Mouse (Mus musculus) retina, adult 2 months (tissue): Measurements from ENCODE around the gene Jun.

Source experiments
- DNase-seq: peaks from one replicate; pipeline ENCODE4 v3.0.0-alpha.2; 2012; ENCODE audit warnings: low read depth, low spot score

Gene Jun

DNA sequence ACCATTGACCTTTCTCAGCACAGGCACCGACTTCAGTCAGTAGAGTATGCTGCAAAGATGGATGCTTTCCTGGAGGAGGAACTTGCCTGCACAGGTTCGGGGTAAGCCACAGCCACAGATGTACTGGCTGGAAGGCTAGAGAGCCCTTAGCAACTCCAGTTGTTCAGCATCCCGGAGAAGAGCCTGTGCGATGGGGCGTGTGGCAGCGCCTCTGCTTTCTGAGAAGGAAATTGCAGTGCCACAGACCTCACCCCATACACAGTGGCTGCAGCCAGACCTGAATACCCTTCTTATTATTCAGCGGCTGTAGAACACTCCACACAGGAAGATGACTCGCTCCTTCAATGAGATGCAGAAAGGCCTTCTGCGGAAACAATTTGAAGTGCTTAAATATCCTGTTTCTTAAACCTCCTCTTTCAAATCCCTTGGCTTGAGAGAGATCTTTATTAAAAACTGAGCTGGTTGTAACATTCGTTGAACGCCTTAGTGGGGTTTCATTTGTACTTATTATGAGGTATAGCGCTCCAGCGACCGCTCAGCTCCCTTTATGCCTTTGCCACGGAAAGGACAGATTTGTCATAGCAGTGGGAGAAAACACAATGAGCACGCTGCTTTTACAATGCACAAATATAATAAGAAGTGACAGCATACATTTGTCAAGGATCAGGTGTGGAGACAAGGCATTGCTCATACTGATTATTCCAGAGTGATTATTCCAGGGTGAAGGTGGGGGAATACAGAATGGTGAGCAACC lies 26.0 kb downstream of the Jun start:
- no peak for DNase-seq

DNA sequence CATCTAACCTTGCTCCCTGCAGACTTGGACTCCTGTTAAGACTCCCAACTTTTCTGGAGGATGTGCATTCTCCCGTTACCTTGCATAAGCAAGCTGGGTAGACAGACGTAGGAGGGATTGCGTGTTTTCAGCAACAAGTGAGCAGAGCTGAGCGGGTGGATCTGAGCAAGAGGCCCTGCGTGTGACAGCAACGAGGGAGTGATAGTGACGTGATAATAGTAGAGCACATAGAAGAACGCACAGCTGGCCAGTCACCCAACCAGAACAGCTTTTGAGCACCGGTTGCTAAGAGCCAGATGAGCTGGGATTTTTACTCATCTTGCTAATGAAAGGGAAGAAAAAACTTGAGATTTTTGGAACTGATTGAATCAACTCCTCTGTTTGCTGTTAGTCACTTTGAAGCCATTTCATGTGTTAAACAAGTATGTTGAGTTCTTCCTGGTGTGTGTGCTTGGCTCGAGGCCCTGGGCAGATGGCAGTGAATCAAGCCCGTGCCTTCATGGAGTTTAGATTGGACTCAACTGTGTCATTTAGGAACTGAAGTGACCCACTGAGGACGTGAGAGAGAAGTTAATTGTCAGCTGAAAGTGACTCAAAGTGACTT lies 28.6 kb downstream of the Jun start:
- DNase-seq, result no peak

DNA sequence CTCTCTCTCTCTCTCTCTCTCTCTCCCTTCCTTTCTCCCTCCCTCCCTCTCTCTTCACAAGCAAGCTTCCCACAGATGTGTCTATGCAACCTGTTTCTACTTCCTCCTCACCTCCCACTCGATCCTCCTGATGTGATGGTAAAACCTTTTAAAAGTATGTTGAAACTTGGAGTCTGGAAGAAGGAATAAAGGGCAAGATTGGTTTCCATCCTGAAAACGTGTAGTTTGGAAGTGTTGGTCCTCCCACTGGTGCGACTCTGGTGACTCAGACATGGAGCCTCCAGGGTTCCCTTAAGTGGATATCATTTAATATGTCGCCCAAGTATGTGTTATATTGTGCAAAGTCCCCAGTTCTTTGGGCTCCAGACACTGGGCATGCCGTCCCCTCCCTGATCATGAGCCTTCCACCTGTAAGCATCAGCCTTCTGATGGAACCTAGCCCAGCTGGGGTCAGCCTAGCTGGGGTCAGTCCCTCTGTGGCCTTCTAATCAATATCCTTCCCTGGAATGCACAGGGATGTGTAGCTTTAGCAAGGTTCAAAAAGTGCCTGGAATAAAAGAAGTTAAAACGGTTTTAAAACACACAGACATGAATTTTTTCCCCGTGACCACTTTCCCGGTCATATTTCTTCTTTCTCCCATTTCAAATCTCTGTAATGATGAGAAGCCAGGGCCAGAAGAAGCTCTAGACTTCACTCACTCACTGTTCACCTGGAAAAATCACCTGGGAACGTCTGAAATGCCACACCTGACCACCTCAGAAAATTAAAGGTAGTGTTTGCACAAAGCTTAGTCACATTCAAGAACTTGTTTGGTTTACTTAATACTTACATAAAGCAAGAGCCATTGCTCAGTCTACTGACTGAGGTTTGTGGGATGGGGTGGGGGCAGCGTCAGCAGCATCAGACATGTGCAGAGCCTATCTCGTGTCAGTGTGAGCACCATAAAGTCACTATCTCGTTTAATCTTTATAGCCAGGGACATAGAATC lies 30.1 kb downstream of the Jun start:
- no peak for DNase-seq

- no peak for DNase-seq
Observed at GRCm38 (mm10) chr4:95020201-95020600, 31.8 kb downstream of the Jun start.

DNA sequence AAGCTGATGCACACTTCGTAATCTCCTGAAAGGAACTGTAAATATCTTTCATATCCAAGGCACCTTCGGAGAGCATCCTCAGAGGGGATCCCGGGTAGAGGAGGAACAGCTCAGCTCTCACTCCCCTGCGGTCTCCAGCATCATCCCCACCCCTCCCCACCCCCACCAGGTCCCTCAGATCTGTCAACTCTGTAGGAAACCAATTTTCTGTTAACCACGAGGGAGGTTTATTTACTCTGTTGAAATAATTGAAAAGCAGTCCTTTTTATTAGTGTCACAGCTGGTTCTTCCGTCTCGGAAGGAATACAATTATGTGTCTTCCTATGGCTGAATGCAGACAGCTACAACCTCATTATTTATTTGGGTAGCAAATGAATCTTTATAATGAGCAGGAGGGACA lies 33.8 kb downstream of the Jun start:
- DNase-seq, result no peak

DNA sequence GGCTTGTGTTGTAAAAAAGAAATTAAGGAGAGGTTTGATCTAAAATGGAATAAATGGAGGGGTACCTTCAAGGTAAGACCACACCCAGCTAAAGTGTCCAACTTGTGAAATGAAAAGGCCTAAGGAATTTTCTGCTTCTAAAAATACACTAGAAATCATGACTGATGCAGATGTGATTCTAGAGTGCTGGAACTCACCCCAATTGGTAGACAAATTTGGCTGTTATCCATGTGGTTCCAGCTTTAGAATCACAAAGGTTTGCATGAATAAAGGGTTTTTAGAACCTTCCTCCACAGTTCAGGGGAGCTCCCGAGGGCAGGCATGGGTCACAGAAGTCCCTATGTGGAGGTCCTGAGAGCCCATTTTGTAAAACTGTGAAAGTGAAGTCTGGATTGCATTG lies 39.3 kb downstream of the Jun start:
- no peak for DNase-seq

GRCm38 (mm10) chr4:95012256-95012655 lies 39.8 kb downstream of the Jun start:
- no peak for DNase-seq

- DNase-seq, result peak; percentile 48
Observed at GRCm38 (mm10) chr4:95008175-95009057, 43.6 kb downstream of the Jun start.

DNA sequence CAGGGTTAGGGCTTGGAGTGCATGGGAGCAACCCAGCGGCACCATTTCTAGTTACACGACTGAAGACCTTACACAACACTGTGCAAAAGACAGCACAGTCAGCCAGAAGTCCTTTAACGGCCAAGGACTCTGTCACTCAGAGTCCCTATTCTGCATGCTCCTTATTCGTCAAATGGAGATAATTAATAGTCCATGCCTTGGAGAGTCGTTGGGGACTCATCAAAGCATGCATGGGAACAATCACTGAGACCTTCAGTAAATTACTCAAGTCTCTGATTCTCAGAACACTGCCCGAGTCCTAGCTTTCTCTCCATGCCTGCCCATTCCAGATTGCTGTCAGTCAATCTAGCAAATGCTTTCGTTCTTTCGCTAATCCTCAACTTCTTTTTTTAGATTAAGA lies 44.3 kb downstream of the Jun start:
- DNase-seq, result no peak

GRCm38 (mm10) chr4:95005251-95005830 lies 46.7 kb downstream of the Jun start:
- DNase-seq, result no peak

DNA sequence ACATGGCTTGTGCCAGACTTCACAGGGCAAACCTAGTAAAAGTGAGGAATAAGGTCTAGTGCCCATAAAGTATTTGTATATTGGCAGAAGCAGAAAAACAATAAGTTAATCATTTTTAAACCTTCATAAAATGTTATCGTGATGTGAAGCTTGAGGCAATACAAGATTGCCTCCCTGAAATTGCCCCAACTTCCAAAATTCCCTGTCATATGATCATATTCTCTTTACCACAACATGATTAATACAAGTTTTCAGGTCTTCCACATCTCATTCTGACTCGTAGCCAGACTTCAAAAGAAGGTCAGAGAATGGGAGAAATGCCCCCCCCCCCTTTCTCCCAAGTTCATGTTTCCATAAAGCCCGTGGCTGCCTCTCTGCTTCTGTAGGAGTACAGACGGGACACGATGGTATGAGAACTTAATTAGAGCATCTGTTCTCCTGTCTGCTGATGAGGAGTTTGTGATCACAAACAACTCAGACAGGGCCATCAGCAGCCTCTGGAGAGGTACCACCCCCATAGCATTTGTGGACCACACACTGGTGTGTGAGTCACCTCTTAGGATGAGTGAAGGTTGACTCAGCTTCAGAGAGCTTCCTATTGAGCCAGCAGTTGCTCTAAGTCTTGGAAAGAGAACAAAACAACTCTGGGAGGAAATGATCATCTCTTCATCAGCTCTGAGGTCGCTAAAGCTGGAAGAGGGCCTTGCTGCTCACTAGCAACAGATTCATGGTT lies 50.8 kb downstream of the Jun start:
- DNase-seq, result no peak

GRCm38 (mm10) chr4:95000147-95000546 lies 51.9 kb downstream of the Jun start:
- no peak for DNase-seq

DNA sequence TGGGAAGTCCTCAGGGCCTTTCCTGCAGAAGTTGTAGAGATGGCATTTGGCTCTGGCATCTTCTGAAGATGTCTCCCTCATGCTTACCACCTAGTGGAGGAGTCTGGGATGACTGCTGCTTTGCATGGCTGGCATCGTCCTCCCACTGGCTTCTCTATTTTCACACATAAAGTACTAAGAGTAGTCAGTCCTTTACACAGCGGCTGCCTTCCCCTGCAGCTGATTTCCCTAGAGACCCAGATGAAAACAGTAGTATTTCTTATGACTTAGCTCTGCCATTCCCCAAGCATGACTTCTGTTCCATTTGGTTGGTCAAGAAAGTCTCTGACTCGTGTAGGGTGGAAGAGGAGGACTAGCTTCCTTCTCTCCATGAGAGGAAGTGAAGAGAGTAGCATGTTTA lies 52.8 kb downstream of the Jun start:
- no peak for DNase-seq
